Mouse (Mus musculus): ENCODE measurements around the gene Sh3d19.

The Sh3d19 gene

DNA sequence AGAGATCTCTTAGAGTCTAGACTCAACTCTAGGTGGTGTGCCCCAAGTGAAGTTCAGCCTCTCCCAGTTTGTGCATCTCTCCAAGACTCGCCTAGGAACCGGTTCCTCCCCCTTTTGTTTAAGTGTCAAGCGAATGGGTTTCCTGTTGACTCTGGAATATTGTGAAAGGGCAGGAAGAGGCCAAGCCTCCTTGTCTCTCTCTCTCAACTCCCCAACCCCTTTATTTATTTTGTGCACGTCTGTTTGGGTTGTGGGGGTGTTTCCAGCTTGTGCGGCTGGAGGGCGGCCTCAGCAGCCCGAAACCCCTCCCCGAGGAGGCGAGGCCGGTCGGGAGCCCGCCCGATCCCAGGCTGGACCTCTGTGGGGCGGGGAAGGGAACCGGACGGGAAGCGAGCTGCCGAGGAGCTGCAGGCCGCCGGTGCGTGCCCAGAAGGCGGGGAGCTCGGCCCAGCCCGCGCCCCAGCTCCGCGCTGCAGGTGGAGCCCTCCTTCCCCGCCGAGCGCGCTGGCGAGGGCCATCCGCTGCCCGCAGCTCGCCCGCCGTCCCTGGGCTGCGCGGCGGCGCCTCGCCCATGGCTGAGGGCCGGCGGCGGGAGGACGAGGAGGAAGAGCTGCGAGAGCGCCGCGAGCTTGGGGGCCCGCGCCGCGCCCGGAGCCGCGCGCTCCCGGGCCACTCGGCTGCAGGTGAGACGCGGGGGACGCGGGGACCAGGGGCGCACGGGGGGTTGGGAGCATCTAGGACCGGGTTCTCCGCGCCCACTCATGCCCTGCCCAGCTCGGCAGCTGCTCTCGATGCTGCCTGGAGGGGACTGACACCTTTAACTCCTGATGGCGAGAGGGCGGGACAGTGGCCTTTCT, at the start of gene Sh3d19:
TSS of gene Sh3d19 (plus strand) at position 368 of the 857 bp plus-strand sequence.
- peak; percentile 76 for DNase-seq (ENCODE audit: low spot score)

DNA sequence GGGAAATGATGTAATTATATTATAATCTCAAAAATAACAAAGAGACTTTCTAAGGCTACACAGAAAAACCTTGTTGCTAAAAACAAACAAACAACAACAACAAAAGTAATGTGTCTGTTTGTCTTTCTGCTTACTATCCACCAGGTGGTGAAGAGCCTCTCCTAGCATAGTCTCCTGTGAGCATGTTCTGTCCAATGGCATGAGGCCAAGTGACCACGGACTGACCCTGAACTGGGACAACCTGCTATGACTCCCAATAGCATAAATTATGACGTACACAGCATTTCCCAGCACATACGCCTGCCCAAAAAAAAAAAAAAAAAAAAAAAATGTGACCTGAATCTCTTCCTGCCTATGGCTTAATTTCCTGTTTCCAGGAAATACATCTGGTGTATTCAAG, 48.6 kb upstream of the Sh3d19 start:
- DNase-seq (ENCODE audit: low spot score) = no peak

DNA sequence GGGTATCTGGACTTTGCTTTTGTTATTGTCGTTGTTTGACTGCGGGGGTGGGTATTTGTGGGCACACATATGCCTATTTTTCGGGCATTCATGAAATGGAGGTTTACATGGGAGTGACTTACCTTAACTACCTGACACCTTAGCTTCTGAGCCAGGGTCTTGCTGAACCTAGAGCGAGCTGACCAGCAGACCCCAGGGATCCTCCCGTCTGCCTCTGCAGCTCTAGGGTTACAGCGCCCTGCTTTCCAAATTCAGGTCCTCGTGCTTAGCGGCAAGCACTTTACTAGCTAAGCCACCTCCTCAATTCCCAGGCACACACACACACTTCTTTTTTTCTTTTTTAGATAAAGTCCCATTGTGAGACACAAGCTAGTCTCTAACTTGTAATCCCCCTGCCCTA, 47.6 kb upstream of the Sh3d19 start:
- no peak for DNase-seq (ENCODE audit: low spot score)

DNA sequence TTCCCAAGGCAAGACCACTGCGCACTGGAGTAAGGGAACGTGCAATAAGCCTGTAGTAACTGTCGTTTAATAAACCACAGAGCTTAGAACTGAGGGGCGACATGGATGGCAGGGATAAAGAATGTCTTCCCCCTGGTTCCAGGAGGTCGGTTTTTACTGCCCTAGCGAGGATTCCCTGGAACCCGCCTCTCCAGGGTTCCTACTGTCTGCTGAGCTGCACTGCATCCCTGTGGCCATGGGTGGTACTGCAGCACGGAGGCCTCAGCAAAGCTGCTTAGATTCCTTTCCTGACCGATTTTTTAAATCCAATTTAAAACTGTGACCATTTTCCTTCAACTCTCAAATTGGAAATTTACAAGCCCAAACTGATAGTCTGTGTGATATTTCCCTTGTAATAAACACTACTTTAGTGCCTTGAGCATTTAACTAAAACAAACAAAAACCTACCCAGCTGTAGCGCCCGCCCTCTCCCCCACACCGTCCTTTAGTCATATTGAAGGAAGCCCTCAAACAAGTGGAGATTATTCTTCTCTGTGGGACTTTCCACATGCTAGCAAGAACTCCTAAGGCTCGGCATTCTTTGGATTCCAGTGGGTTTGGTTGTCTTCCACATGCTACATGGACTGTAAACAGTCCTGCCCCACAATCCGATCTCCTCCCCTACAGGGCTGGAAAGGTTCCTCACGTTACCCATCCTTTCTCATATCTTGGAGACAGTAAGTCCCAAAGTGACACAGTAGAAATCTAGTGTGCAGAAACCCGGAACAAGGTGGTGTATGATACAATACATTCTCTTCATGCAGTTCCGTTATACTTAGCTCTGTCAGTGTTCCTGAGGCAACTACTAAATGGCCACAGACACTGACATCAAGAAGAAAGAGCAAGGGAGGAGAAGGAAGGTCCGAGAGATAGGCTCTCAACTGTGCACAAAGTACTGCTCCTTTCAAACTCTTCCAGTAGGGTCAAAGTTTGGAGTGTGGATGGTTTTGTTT, 46.7 kb upstream of the Sh3d19 start:
- DNase-seq (ENCODE audit: low spot score) = peak; percentile 82

DNA sequence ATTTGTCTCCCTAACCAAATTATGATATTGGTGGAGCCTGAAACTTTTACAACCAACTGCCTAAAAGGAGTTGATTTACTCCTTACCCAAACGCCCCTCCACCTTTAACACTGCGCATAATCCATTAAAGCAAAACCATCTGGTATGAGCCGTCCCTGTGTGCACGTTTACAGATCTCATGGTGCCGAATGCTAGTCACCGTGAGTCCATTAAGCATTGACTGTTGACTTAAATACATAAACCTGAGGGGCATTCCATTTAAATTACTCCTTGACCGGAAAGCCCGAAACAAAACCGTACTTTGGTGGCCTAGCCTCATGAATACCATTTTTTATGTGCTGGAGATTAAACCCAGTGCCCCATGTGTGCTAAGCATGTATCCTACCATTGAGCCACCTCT, 43.6 kb upstream of the Sh3d19 start:
- DNase-seq (ENCODE audit: low spot score) = no peak

DNA sequence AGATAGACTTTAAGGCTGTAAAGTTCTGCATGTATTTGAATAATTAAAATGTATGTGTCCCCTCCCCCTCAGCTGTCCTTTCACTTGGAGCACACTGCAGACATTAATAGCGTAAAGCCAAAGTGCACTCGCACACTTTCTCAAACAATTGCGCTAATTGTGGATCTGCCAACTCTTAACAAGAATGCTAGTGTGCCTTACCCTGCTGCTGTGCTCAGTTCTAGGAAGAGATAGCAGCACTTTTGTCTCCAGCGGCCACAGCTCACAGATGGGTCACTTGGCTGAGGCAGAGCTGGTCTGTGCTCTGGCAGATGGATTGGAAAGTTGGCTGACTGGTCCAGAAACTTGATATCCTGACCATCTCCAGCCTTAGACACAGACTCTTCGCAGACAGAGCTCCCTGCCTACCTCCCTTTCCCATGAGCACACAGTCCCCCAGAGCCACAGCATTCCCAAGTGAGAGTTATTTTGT, 42.7 kb upstream of the Sh3d19 start:
- no peak for DNase-seq (ENCODE audit: low spot score)

DNA sequence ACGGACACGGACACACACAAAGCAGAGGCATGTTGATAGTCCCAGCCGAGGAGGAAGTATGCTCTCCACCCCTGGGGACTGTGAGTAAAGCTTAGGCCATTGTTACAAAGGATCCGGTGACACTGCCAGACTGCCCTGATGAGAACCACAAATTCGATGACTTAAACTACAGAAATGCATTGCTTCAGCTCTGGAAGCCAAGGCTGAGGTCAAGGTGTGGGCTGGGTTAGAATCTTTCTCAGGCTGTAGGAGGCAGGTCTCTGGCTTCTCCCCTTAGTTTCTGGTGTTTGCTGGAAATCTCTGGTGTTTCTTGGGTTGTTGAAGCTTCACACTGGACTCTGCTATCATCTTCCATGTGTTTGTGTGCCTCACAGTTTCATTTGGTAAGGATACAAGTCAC, 41.2 kb upstream of the Sh3d19 start:
- DNase-seq (ENCODE audit: low spot score) = no peak

DNA sequence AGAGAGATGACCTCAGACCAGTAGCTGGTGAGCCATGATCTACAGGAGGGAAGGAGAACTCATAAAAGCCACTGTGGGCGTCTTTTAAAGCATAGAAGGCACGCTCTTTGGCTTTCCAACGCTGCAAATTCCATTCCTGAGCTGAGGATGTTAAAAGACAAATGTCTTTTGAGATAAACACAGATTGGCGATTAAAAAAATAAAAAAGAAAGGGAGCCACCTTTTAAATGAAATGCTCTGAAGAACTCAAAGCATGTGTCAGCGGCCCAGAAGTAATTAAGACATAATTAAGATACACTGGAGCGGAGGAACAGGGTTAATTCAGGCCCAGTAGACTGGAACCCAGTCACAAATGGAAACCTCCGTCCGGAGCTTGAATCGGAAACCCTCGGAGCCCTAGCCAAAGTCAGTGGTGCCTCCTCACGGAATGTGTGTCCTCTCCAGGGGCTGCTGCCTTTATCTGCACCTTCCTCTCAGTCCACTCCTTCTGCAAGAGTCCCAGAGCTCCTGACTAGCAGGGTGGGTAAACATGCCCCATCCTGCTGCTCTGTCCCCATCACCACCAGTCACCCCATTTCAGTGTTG, 40.1 kb upstream of the Sh3d19 start:
- DNase-seq (ENCODE audit: low spot score) = no peak

DNA sequence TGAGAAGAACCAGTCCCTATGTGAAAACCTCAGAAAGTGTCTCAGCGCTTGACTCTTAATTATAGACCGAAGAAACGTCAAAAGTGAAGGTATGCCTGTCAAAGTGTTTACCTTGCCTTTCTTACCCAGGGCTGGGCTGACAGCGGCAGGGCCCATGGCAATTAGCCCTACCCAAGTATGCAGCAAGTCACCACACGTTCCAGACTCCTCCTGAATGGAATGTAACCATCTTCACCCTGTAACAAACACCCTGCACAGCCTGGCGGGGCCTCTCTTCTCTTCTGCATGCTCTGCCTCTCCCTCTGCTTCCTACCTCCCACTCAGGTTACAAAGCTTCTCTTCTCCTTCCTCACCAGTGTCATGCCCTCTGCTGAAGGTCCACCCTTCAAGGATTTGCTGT, 39.0 kb upstream of the Sh3d19 start:
- peak; percentile 18 for DNase-seq (ENCODE audit: low spot score)

DNA sequence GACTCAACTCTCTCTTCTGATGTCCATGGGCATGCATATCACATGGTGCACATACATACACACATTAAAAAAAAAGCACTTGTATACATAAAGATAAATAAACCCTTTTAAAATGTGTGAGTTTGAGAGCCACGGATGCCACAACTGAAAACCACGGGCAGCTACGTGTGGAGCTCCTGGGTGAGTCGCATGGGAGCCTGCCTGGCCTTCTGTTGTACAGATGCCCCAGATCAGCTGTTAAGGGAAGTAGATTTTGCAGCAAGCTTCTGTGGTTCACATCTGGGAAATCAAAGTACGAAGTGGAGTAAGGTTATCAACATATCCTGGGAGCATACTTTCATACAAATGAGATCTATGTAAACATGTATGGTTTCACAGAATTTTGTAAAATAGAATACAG, 37.3 kb upstream of the Sh3d19 start:
- DNase-seq (ENCODE audit: low spot score) = no peak

DNA sequence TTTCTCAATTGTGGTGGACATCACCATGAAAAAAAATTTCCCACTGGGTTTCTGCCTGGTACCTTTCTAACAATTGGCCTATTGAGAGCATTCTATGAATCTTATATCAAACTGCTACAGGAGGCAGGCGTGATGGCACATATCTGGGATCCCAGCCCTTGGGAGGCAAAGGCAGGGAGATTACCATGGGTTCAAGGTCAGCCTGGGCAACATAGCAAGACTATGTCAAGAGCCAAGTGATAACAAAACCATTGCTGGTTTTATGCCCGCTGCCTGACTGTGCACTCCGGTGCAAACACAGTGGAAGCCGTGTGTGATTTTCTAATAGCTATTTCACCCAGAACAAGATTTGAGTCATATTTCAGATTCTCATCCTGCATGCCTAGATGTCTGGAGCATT, 20.0 kb upstream of the Sh3d19 start:
- DNase-seq (ENCODE audit: low spot score) = no peak

DNA sequence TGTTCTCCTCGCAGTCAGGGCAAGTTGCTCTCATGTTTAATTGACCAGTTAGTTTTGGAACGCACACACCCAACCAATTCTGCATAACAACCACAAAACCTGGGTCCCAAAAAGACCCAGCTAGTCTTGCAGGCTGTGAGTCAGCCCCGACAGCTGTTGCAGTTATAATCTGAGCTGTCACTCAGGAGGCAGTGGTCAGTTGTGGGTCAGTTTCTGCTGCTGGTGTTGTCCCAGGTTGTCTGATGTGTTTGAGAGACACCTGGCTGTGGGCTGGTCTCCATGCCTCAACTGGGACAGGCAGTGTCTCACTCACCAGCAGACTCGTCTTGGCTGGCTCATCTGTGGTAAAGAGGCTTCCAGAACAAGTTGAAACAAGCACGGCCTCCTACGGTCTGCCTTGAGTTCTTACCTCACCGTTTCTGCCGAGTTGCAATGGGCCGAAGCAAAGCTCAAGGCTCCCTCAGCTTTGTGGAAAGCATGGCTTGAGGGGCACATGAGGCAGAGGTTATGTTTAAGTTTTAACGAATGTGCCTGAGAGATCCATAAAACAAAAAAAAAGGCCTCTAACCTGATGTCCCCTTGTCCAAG, 18.1 kb upstream of the Sh3d19 start:
- no peak for DNase-seq (ENCODE audit: low spot score)

DNA sequence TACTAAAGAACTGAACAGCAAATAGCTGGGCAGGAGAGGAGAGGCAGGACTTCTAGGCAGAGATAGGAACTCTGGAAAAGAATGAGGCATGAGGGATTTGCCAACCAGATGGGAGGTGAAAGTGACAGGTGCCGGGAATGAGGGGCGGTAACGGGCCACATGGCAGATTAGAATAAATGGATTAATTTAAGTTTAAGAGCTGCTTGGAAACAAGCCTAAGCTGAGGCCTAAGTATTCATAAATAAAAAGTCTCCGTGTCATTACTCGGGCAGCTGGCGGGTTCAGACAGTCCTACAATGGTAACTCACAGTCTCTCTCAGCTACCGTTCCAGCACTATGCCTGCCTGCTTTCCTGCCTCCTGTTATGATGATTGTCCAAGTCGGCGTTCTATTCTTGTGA, 15.6 kb upstream of the Sh3d19 start:
- no peak for DNase-seq (ENCODE audit: low spot score)

DNA sequence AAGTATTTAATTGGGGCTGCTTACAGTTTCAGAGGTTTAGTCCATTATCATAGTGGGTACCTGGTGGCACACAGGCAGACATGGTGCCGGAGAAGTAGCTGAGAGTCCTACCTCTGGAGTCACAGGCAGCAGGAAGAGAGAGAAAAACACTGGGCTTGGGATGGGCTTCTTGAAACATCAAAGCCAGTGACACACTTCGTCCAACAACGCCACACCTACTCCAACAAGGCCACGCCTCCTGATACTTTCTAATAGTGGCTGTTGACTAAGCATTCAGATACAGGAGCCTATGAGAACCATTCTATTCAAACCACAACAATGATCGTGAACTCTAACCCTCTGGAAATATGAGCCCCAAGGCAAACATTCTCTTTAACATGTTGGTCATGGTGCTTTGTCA, 15.2 kb upstream of the Sh3d19 start:
- no peak for DNase-seq (ENCODE audit: low spot score)

DNA sequence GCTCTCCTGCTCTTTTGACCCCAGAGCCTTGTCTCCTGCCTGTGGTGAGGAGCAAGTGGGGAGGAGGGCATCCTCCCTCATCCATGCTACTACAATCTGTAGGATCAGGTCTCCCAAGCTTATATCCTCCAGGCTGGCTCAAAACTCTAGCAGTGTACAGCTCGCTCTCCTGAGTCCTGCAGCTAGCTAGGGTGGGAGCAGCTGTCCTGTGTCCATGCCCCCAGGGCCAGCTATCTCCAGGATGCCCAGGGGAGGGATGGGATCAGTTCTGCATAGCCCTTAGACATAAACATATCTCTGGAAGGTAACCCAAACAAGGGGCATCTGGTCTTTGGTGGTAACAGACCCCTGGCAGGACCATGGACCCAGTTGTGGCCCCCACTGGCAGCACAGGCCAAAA, 11.2 kb upstream of the Sh3d19 start:
- DNase-seq (ENCODE audit: low spot score) = no peak

DNA sequence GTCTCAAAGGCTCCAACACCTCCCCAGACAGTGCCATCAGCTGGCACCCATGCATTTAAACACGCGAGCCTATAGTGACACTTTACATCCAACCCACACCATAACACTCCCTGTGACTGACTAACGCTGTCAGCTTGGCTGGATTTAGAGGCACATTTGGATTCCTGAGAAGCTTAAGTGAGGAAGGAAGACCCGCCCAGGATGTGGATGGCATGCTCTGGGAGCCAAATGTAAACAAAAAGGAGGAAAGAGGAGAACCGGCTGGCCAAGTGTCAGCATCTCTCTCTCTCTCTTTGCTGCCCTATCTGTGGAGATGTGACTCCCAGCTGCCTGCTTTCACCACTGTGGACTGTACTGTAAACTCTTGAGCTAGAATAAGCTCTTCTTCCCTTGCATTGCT, 9.8 kb upstream of the Sh3d19 start:
- DNase-seq (ENCODE audit: low spot score) = no peak

DNA sequence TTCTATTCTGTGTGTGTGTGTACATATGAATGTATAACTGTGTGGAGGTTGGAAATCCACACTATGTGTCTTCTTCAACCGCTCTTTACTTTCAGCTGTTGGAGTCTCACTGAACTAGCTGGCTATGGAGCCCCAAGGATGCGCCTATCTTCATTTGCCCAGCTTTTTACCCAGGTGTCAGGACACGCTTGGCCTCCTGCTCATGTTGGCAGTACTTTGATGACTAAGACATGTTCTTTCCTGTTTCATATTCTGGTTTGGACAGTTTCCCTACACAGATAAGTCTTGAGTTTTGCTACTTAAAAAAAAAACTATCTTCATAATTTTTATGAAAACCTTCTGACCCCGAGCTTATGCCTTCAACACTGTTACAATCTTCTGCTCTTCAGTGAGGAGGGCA, 5.4 kb upstream of the Sh3d19 start:
- DNase-seq (ENCODE audit: low spot score) = no peak

DNA sequence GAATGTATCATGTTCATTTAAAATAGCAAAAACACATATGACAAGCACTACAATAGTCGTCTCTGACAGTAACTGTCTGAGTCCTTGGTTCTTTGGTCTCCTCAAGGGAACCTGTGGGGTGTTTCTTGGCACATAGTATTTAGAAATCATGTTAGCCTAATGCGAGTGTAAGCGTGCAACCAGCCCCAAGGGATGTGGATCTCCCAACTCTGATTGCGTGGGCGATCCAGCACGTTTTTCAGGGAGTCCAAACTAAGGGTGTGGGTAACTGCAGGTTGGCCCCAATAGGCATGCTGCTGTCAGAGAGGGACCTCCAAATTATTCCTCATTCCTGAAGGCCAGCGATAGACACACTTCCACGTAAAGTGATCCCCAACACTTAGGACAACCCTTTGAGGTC, 1.9 kb upstream of the Sh3d19 start:
- DNase-seq (ENCODE audit: low spot score) = no peak

DNA sequence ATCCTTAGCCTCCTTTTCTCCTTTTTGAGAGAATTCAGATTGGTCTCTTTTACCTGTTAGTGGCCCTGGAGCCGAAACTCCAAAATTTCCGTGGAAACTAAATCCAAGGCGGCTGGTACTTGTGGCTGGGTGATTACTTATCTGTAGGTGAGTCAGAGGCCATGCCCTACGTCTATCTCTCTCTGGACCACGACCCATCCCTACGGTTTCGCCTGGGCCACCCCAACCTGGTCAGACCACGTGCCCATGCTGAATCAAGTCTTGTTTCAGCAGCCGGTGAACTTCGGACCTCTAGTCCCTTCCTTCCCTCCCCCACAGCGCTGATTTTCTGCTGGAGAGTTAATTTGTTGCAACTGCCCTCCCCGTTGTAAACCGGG, 678 bp downstream of the Sh3d19 start:
- DNase-seq (ENCODE audit: low spot score) = peak; percentile 31

DNA sequence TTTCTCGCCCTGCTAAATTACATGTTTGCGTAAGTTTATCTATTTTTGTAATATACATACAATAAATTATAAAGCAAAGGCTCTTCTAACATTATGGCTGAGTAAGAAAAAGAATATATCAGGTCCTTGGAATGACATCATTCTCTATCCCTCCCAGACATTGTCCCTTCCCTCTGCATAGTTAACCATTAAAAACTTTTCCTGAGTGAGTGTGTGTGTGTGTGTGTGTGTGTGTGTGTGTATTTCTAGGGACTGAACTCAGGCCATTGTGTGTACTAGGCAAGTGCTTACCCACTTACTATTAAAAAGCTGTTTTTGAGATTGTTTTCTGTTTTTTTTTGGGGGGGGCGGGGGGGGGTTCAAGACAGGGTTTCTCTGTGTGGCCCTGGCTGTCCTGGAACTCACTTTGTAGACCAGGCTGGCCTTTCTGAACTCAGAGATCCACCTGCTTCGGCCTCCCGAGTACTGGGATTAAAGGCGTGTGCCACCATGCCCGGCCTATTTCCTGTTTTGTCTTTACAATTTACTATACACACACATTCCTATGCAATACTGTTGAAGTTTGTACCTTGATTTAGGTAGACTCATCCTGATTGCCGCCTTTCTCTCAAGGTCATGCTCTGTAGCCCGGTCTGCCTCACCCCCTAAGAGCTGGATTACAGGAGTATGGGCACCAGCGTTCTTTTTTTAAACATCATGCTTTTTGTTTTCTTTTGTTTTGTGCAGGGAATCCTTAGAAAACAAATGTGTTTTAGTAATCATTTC, 2.6 kb downstream of the Sh3d19 start:
- no peak for DNase-seq (ENCODE audit: low spot score)

DNA sequence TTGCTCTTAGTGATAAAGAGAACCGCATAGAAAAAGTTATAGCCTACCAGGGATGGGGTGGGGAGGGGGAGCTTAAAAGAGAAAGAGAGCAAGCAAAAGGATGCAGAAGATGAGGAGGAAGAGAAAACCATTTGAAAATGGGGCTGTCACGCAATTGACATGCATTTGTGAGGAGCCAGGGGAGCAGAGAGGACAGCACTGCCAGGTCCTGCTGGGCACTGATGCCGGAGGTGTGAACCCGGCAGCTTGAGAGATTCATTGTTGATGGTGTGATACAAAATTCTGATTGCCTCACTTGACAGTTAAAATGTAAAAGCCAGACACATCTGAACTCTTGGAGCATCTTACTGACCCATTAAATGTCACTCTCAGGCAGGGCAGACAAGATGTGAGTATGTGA, 3.5 kb downstream of the Sh3d19 start:
- DNase-seq (ENCODE audit: low spot score) = no peak
